Comparison of ENCODE assay signal across 16 mouse cellular contexts in genomic region chr6:86053594-86053993, GRCm38 (mm10). TPM values are rescaled to one million over a fixed set of nuclear protein-coding genes. Genes with fewer than 3 reads are reported as not detected.
DNase-seq lines count a peak whose midpoint lies in the region; ATAC-seq and TF ChIP-seq lines count a peak whose summit lies in the region.
"Had no signal": no experiment of that assay in that cellular context is flagged by ENCODE, and none has a peak within 500 bp of the region (broad histone marks: within the 10 kb centered on the region; RNA-seq: fewer than 3 reads in every experiment).

No protein-coding gene starts in this region.

- DNase-seq in heart, embryonic 10.5 days (ENCODE audit: low spot score): peak; percentile 83
- DNase-seq in heart, postnatal 4 days: no peak
- no peak for DNase-seq in hindbrain, postnatal 0 days (ENCODE audit: low spot score)
- DNase-seq in midbrain, embryonic 14.5 days: no peak
- no peak for DNase-seq in adipocyte (ENCODE audit: low spot score)
- no peak for DNase-seq in spleen, postnatal 36 days (ENCODE audit: low spot score in 2 of 2)
- DNase-seq: cerebellum, adult 9-11 months; gastrocnemius, postnatal 36 days; heart, postnatal 36 days; kidney, postnatal 10 days; lung, postnatal 10 days; right cerebral cortex, postnatal 25 days had no signal

- ATAC-seq in forebrain, embryonic 12.5 days (ENCODE audit: low FRiP score): peak; percentile 1; the same call in 1 of the 2 replicates
- no peak for ATAC-seq in hindbrain, postnatal 0 days
- no peak for ATAC-seq in midbrain, embryonic 14.5 days (ENCODE audit: low FRiP score, low TSS enrichment)
- ATAC-seq in kidney, embryonic 14.5 days (ENCODE audit: low FRiP score, low TSS enrichment): no peak

- H3K27me3 ChIP-seq in heart, embryonic 10.5 days (ENCODE audit: insufficient read depth, poor library complexity, severe bottlenecking): no peaks in the 10 kb centered on the region
- no peaks in the 10 kb centered on the region for H3K27me3 ChIP-seq in forebrain, embryonic 12.5 days
- H3K27me3 ChIP-seq in hindbrain, postnatal 0 days (ENCODE audit: insufficient read depth, low read length): no peaks in the 10 kb centered on the region
- H3K27me3 ChIP-seq in midbrain, embryonic 14.5 days (ENCODE audit: control insufficient read depth, insufficient read depth, low read length): no peaks in the 10 kb centered on the region
- no peaks in the 10 kb centered on the region; the same call in 1 of the 2 replicates for H3K27me3 ChIP-seq in kidney, embryonic 14.5 days (ENCODE audit: control insufficient read depth, insufficient read depth, low read length)

- TF ChIP-seq CTCF in hindbrain, postnatal 0 days (IDR thresholded peaks at IDR 0.05; ENCODE audit: low read depth): no peak

- H3K36me3 ChIP-seq in heart, embryonic 10.5 days: no peaks in the 10 kb centered on the region
- no peaks in the 10 kb centered on the region for H3K36me3 ChIP-seq in forebrain, embryonic 12.5 days (replicated peaks)
- H3K36me3 ChIP-seq in hindbrain, postnatal 0 days (ENCODE audit: insufficient read depth, low read length): no peaks in the 10 kb centered on the region
- H3K36me3 ChIP-seq in midbrain, embryonic 14.5 days (ENCODE audit: control insufficient read depth, insufficient read depth, low read length): no peaks in the 10 kb centered on the region
- no peaks in the 10 kb centered on the region for H3K36me3 ChIP-seq in kidney, embryonic 14.5 days (ENCODE audit: control insufficient read depth, insufficient read depth, low read length)

- H3K4me1 ChIP-seq in heart, embryonic 10.5 days: peaks cover 36% of the 10 kb centered on the region
- H3K4me1 ChIP-seq in forebrain, embryonic 12.5 days: peaks cover 67% of the 10 kb centered on the region
- peaks cover 32% of the 10 kb centered on the region for H3K4me1 ChIP-seq in hindbrain, postnatal 0 days (ENCODE audit: insufficient read depth, low read length)
- H3K4me1 ChIP-seq in midbrain, embryonic 14.5 days (ENCODE audit: control insufficient read depth, insufficient read depth, low read length): peaks cover 74% of the 10 kb centered on the region
- H3K4me1 ChIP-seq in kidney, embryonic 14.5 days (ENCODE audit: control insufficient read depth, insufficient read depth, low read length): no peaks in the 10 kb centered on the region

- H3K9ac ChIP-seq in forebrain, embryonic 12.5 days: no peak overlapping the region
- H3K9ac ChIP-seq in hindbrain, postnatal 0 days (replicated peaks; ENCODE audit: low read length): 0 out of 2 replicates have a peak overlapping the region, but pooled peaks have one; percentile 4
- H3K9ac ChIP-seq in midbrain, embryonic 14.5 days (replicated peaks; ENCODE audit: low read length): peak overlapping the region; percentile 3; the same call in 1 of the 2 replicates
- H3K9ac ChIP-seq in kidney, embryonic 14.5 days (ENCODE audit: low read depth, low read length): no peak overlapping the region

- H3K27ac ChIP-seq in heart, embryonic 10.5 days: peak overlapping the region; percentile 45
- peak overlapping the region; percentile 97 for H3K27ac ChIP-seq in forebrain, embryonic 12.5 days
- H3K27ac ChIP-seq in hindbrain, postnatal 0 days: peak overlapping the region; percentile 85
- peak overlapping the region; percentile 98 for H3K27ac ChIP-seq in midbrain, embryonic 14.5 days (replicated peaks; ENCODE audit: low read depth, low read length)
- H3K27ac ChIP-seq in kidney, embryonic 14.5 days (ENCODE audit: low read depth, low read length): no peak overlapping the region

- H3K4me3 ChIP-seq in heart, embryonic 10.5 days: no peak overlapping the region
- H3K4me3 ChIP-seq in forebrain, embryonic 12.5 days (replicated peaks): no peak overlapping the region
- no peak overlapping the region for H3K4me3 ChIP-seq in hindbrain, postnatal 0 days (ENCODE audit: low read length)
- H3K4me3 ChIP-seq in midbrain, embryonic 14.5 days (replicated peaks; ENCODE audit: low read depth, low read length): no peak overlapping the region
- H3K4me3 ChIP-seq in kidney, embryonic 14.5 days (ENCODE audit: low read length): no peak overlapping the region
- H3K4me3 ChIP-seq: erythroblast, embryonic 14.5 days had no signal

- WGBS in heart, embryonic 10.5 days: 31% methylated on average over 5 of the region's 5 CpGs
- WGBS in forebrain, embryonic 12.5 days: 71% methylated on average over 5 of the region's 5 CpGs
- WGBS in hindbrain, postnatal 0 days: 61% methylated on average over 5 of the region's 5 CpGs
- WGBS in midbrain, embryonic 14.5 days: 52% methylated on average over 5 of the region's 5 CpGs
- 76% methylated on average over 5 of the region's 5 CpGs for WGBS in kidney, embryonic 14.5 days

- H3K4me2 ChIP-seq in forebrain, embryonic 12.5 days: 0 out of 2 replicates have a peak overlapping the region, but pooled peaks have one; percentile 45
- H3K4me2 ChIP-seq in hindbrain, postnatal 0 days (ENCODE audit: low read depth, low read length): no peak overlapping the region
- peak overlapping the region; percentile 48 for H3K4me2 ChIP-seq in midbrain, embryonic 14.5 days (ENCODE audit: low read length)
- no peak overlapping the region for H3K4me2 ChIP-seq in kidney, embryonic 14.5 days (replicated peaks; ENCODE audit: low read depth, low read length)

- no peaks in the 10 kb centered on the region for H3K9me3 ChIP-seq in heart, embryonic 10.5 days
- no peaks in the 10 kb centered on the region for H3K9me3 ChIP-seq in forebrain, embryonic 12.5 days
- no peaks in the 10 kb centered on the region for H3K9me3 ChIP-seq in hindbrain, postnatal 0 days (ENCODE audit: low read length)
- no peaks in the 10 kb centered on the region for H3K9me3 ChIP-seq in midbrain, embryonic 14.5 days (ENCODE audit: control insufficient read depth, low read length)
- no peaks in the 10 kb centered on the region for H3K9me3 ChIP-seq in kidney, embryonic 14.5 days (ENCODE audit: control insufficient read depth, low read length)

RNA-seq across cellular contexts. Expression of gene Add2, which starts 25.1 kb away (rescaled TPM):
- polyA plus RNA-seq in heart, embryonic 10.5 days (2016; fragmentation: Nextera tagmentation; extraction: Ambion mirVana): 12.1 and 16.0 TPM in 2 replicates
- total RNA-seq in heart, postnatal 4 days (2021): 1 to 10 TPM; 2.3 to 3.3 TPM
- polyA plus RNA-seq in forebrain, embryonic 12.5 days (2016; fragmentation: Nextera tagmentation; extraction: Ambion mirVana): 124 and 128 TPM in 2 replicates
- total RNA-seq in hindbrain, postnatal 0 days (2014; rRNA removed): 132 and 149 TPM in 2 replicates
- polyA plus RNA-seq in hindbrain, postnatal 0 days (2015; fragmentation: Nextera tagmentation; extraction: Ambion mirVana): 84.6 and 90.0 TPM in 2 replicates
- polyA plus RNA-seq in midbrain, embryonic 14.5 days (2014; fragmentation: Nextera tagmentation; extraction: Ambion mirVana): 117 and 136 TPM in 2 replicates
- 1.9 and 2.6 TPM in 2 replicates for polyA plus RNA-seq in kidney, embryonic 14.5 days (2014; fragmentation: Nextera tagmentation; extraction: Ambion mirVana)

RNA-seq across cellular contexts. Expression of gene Figla, which starts 37.6 kb away (rescaled TPM):
- polyA plus RNA-seq in heart, embryonic 10.5 days (2016; fragmentation: Nextera tagmentation; extraction: Ambion mirVana): not detected in 2 replicates
- not detected for total RNA-seq in heart, postnatal 4 days (2021)
- not detected in 2 replicates for polyA plus RNA-seq in forebrain, embryonic 12.5 days (2016; fragmentation: Nextera tagmentation; extraction: Ambion mirVana)
- total RNA-seq in hindbrain, postnatal 0 days (2014; rRNA removed): not detected in 2 replicates
- polyA plus RNA-seq in hindbrain, postnatal 0 days (2015; fragmentation: Nextera tagmentation; extraction: Ambion mirVana): not detected in 2 replicates
- not detected in 2 replicates for polyA plus RNA-seq in midbrain, embryonic 14.5 days (2014; fragmentation: Nextera tagmentation; extraction: Ambion mirVana)
- not detected in 2 replicates for polyA plus RNA-seq in kidney, embryonic 14.5 days (2014; fragmentation: Nextera tagmentation; extraction: Ambion mirVana)
- total RNA-seq: gastrocnemius, postnatal 36 days; heart, postnatal 36 days; left cerebral cortex, postnatal 10 days had no signal
- polyA plus RNA-seq: erythroblast, embryonic 14.5 days had no signal

Comparison
In these comparisons a context has a peak if more than half of its experiments do, and no peak if none do; other contexts are left out.
1. H3K4me2 ChIP-seq: peak in forebrain, embryonic 12.5 days (single experiment) and midbrain, embryonic 14.5 days (single experiment); none in hindbrain, postnatal 0 days (single experiment) and kidney, embryonic 14.5 days (single experiment).
2. H3K9ac ChIP-seq: peak in hindbrain, postnatal 0 days (single experiment) and midbrain, embryonic 14.5 days (single experiment); none in forebrain, embryonic 12.5 days (single experiment) and kidney, embryonic 14.5 days (single experiment).